Mouse (Mus musculus): ENCODE results near the gene Amot.

Gene Amot

GRCm38 (mm10) chrX:145504717-145505415 is at the start of gene Amot:
Amot (minus strand) TSS chrX:145505181.
- peak; percentile 90 for DNase-seq (ENCODE audit: low spot score)

- DNase-seq (ENCODE audit: low spot score), result no peak
Measured at GRCm38 (mm10) chrX:145545060-145545459, 40.1 kb upstream of the Amot start.

- no peak for DNase-seq (ENCODE audit: low spot score)
Measured at GRCm38 (mm10) chrX:145543602-145544490, 38.9 kb upstream of the Amot start.

GRCm38 (mm10) chrX:145541050-145541449 is 36.1 kb upstream of the Amot start:
- no peak for DNase-seq (ENCODE audit: low spot score)

- no peak for DNase-seq (ENCODE audit: low spot score)
Measured at GRCm38 (mm10) chrX:145540321-145540720, 35.3 kb upstream of the Amot start.

GRCm38 (mm10) chrX:145529602-145530001 is 24.6 kb upstream of the Amot start:
- no peak for DNase-seq (ENCODE audit: low spot score)

- DNase-seq (ENCODE audit: low spot score), result no peak
Measured at GRCm38 (mm10) chrX:145516322-145517066, 11.5 kb upstream of the Amot start.

- peak; percentile 39 for DNase-seq (ENCODE audit: low spot score)
Measured at GRCm38 (mm10) chrX:145515498-145516158, 10.6 kb upstream of the Amot start.

- DNase-seq (ENCODE audit: low spot score), result no peak
Measured at GRCm38 (mm10) chrX:145510675-145511074, 5.7 kb upstream of the Amot start.

- peak; percentile 64 for DNase-seq (ENCODE audit: low spot score)
Measured at GRCm38 (mm10) chrX:145505457-145506201, 648 bp upstream of the Amot start.

- DNase-seq (ENCODE audit: low spot score), result no peak
Measured at GRCm38 (mm10) chrX:145501666-145502355, 3.2 kb downstream of the Amot start.

GRCm38 (mm10) chrX:145499101-145499500 is 5.9 kb downstream of the Amot start:
- no peak for DNase-seq (ENCODE audit: low spot score)

- DNase-seq (ENCODE audit: low spot score), result no peak
Measured at GRCm38 (mm10) chrX:145498691-145499090, 6.3 kb downstream of the Amot start.

GRCm38 (mm10) chrX:145497486-145497885 is 7.5 kb downstream of the Amot start:
- no peak for DNase-seq (ENCODE audit: low spot score)

GRCm38 (mm10) chrX:145495381-145495780 is 9.6 kb downstream of the Amot start:
- no peak for DNase-seq (ENCODE audit: low spot score)

- DNase-seq (ENCODE audit: low spot score), result no peak
Measured at GRCm38 (mm10) chrX:145490821-145491220, 14.2 kb downstream of the Amot start.

GRCm38 (mm10) chrX:145490417-145490816 is 14.6 kb downstream of the Amot start:
- no peak for DNase-seq (ENCODE audit: low spot score)

GRCm38 (mm10) chrX:145489950-145490349 is 15.0 kb downstream of the Amot start:
- DNase-seq (ENCODE audit: low spot score), result no peak

GRCm38 (mm10) chrX:145485495-145485894 is 19.5 kb downstream of the Amot start:
- DNase-seq (ENCODE audit: low spot score), result no peak

- no peak for DNase-seq (ENCODE audit: low spot score)
Measured at GRCm38 (mm10) chrX:145483486-145484055, 21.4 kb downstream of the Amot start.
